Mouse (Mus musculus) c-Kit-positive CD71-positive TER-119-positive erythroid progenitor cells, embryonic 14.5 days (primary cell): ENCODE measurements around the gene Vmn2r92.
"Not testable (repeated sequence)": the region's sequence is repeated elsewhere in the genome, so short reads cannot be mapped to it uniquely, and the experiment has no call there.

Experiments used
- DNase-seq: peaks from one replicate; pipeline ENCODE4 v3.0.0-alpha.2; 2013; ENCODE audit warnings: low spot score

Vmn2r92 gene

DNA sequence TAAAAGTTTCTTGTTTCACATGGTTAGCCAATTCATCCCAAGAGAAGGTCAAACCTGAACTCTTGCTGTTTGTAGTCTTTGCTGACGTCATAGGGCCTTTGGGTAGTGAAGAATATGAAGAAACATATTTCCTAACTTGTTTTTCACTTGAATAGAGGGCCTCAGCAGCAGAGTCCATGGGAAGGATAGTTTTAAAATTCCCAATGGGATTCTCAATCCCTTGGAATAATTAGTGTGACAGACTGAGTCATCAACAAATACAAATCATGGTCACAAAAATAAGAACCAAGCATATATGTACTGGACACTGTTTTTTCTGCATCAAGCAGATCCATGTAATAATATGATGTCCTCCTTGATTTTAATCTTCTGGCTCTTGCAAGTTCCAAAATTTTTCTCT lies at the start of gene Vmn2r92:
Vmn2r92 (plus strand) TSS at position 301 of the 400 bp plus-strand sequence.
- DNase-seq: not testable (repeated sequence)

- DNase-seq: not testable (repeated sequence)
Observed at GRCm38 (mm10) chr17:18102265-18102664, 49.4 kb upstream of the Vmn2r92 start.

DNA sequence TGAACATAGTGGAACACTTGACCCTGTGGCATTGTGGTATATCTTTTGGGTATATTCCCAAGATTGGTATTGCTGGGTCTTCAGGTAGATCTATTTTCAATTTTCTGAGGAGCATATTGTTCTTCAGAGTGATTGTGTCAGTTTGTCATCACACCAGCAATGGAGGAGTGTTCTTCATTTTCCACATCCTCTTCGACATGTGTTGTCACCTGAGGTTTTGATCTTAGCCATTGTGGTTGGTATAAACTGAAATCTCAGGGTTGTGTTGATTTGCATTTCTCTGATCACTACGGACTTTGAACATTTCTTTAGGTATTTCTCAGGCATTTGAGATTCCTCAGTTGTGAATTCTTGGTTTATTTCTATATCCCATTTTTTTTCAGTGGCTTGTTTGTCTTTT lies 9.5 kb downstream of the Vmn2r92 start:
- not testable (repeated sequence) for DNase-seq

DNA sequence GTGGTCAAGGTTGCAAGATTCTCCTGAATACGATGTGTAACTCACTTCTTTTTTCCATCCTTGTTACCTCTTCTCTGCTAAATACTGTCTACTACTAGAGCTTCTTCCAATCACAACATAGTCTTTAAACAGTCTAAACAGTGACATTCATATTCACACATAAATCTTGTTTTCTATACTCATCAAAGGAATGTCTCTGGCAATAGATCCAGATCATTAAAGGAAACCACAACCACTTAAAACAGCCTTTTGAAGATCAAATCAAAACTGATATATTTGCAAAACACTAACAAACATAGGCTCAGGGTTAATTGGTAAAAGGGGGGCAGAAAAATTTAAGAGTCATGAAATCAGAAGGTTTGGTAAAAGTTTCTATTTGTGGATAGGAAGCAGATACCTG lies 38.0 kb downstream of the Vmn2r92 start:
- no peak for DNase-seq

GRCm38 (mm10) chr17:18221300-18221699 lies 69.6 kb downstream of the Vmn2r92 start:
- DNase-seq: no peak

DNA sequence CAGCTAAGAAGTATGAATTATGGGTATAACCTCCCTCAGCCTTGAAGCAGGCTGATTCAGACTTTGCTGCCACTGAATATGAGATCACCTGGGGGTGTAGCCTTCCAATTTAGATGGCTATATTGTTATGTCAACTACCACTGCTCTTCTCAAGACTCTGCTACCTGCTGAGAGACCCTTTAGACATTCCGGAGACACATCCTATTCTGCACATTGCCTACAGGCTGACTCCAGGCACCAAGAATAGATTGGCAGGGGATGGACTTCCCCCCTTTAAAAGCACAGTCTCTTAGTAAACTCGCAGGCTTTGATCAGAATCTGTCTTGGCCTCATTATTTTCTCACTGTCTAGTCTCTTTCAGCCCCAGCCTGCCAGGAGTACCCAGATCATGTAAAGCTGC lies 80.3 kb downstream of the Vmn2r92 start:
- DNase-seq: no peak

DNA sequence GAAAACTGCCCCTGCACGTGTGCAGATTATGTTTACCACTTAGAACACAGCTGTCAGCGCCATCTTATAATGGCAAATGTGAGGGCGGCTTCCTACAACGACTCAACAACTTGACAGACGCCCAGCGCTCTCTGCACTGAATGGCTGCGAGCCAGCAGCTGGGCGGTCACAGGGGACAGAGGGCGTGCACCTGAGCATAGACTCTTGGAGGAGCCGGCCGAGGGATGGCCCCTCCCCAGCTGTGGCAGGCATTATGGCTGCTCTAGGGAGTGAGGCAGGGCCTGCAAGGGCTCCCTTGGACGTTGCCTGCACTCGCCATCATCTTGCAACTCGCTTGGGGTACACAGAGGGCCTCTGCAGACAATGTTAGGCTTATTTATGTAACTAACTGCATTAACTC lies 85.2 kb downstream of the Vmn2r92 start:
- DNase-seq: no peak
